Mouse (Mus musculus) activated CD4-positive, CD25-positive, alpha-beta regulatory T cell, adult 4 months (primary cell): Measurements from ENCODE around the gene Gm28047. TPM values are rescaled to one million over a fixed set of nuclear protein-coding genes. Genes with fewer than 3 reads are reported as not detected.

Source experiments
- ATAC-seq: one replicate; pipeline ENCODE4 v1.8.0; 2017
- polyA plus RNA-seq, 2 experiments: library from polyadenylated mRNA; unstranded; fragments of 100-300 nt; shearing (Covaris generic); gene quantifications; one replicate each; pipeline ENCODE4 v1.2.1; 2017

Gm28047 gene
- polyA plus RNA-seq, 2 experiments from 2014 or later, result 1.5 TPM; not detected in 1

DNA sequence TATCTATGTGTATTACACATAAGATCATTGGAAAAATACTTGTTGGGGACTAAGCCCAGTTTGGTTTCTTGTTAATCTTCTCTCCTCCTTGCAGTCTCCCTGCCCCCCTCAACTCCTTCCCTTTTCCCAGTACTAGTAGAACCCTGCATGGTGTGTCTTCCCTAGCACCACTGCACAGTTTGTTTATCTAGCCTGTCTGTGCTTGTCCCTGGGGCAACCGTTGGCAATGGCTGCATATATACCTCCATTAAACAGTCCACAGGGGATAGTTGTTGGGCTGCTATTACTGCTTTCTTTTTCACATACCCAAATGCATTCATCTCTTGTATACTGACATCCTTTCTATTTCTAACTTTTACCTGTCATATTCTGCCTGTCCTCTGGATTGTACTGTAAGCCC is 137.2 kb downstream of the Gm28047 start:
- no peak for ATAC-seq

DNA sequence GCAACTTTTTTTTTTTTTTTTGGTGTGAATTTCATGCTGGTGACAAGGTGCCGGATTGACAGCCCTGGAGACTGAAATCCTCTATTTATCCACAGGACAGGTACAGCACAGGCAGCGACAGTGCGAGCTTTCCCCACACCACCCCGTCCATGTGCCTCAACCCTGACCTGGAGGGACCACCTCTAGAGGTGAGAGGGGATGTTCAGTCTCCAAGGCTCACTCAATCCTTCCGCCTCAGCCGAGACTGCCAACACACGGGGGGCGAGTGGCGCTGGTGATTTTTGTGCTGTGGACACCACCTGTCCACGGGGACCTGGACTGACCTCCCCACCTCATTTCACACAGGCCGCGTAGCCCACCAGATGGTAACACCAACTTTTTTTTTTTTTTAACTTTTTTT is 139.0 kb downstream of the Gm28047 start:
- ATAC-seq, result no peak

DNA sequence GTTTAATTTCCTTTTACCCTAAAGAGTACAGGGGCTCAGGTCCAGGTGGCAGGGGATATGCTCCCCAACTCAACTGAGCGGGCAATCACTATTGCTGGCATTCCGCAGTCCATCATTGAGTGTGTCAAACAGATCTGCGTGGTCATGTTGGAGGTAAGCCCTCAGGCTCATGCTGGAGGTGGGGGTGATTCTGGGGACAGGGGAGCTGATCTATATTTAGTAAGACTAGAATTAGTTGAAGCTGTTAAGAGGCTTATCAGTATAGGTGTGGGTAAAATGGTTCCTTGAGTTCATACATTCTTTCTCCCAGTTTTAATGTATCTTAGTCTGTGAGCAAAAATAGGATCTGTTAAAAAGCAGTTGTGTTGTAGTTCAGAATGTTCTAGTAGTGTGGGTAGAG is 141.7 kb downstream of the Gm28047 start:
- ATAC-seq, result no peak

DNA sequence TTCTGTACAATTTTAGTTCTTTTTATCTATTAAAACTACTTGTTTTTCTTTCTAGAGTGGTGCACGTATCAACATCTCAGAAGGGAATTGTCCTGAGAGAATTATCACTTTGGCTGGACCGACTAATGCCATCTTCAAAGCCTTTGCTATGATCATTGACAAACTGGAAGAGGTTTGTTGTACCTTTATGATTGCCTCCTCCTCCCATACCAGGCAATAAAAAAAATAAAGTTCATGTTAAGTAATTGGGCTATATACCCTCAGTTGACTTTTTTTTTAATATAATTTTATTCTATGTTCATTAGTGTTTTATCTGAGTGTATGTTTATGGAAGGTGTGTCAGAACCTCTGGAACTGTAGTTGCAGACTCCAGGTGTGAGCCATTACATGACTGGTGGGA is 150.3 kb downstream of the Gm28047 start:
- ATAC-seq, result no peak

Other genes starting within 250 kb of the Gm28047 start
- 10 to 100 TPM; 20.6 to 21.6 TPM for gene Sp1, start 218.9 kb downstream of the Gm28047 start, polyA plus RNA-seq
- not detected for gene Amhr2, start 179.7 kb downstream of the Gm28047 start, polyA plus RNA-seq
- gene Prr13, start 166.0 kb downstream of the Gm28047 start, polyA plus RNA-seq, result 1,000 to 10,000 TPM; 1,157 to 1,321 TPM
- 100 to 1,000 TPM; 208 to 220 TPM for gene Pcbp2, start 154.5 kb downstream of the Gm28047 start, polyA plus RNA-seq
- gene Gm10337, start 121.3 kb downstream of the Gm28047 start, polyA plus RNA-seq, result not detected
- gene Map3k12, start 108.0 kb downstream of the Gm28047 start, polyA plus RNA-seq, result 1 to 10 TPM; 5.5 to 6.2 TPM
- gene Tarbp2, start 106.9 kb downstream of the Gm28047 start, polyA plus RNA-seq, result 10 to 100 TPM; 25.3 to 25.9 TPM
- 1 to 10 TPM; 3.7 to 5.7 TPM for gene Npff, start 100.1 kb downstream of the Gm28047 start, polyA plus RNA-seq
- gene Atf7, start 397 bp upstream of the Gm28047 start, polyA plus RNA-seq, result 10 to 100 TPM; 32.4 to 36.5 TPM
- gene Atp5g2, start 47.3 kb upstream of the Gm28047 start, polyA plus RNA-seq, result 100 to 1,000 TPM in 1 of 2 experiments, 10 to 100 TPM in 1; 48.2 to 100 TPM
- 10 to 100 TPM; 26.1 to 39.2 TPM for gene Calcoco1, start 97.1 kb upstream of the Gm28047 start, polyA plus RNA-seq